Mouse (Mus musculus): Measurements from ENCODE around the gene Phf14.

Phf14 gene

GRCm38 (mm10) chr6:12020738-12021137 is 113.1 kb downstream of the Phf14 start:
- DNase-seq (ENCODE audit: extremely low spot score, low spot score) = no peak

DNA sequence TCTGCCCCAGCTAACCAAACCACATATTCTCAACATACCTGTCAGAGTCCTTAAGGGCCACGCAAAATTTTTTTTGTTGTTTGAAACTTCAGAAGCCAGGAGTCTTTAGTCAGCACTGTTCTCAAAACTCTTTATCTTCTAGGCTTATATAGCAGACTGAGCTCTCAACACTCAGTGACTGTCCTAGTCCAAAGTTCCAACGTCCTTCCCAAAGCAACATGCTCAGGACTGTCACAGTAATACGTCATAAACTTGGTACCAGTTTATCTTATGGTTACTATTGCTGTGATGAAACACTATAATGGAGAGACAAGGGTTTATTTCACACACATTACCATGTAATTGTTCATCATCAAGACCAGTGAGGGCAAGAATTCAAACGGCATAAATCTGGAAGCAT is 113.9 kb downstream of the Phf14 start:
- DNase-seq (ENCODE audit: extremely low spot score, low spot score) = no peak

- DNase-seq (ENCODE audit: extremely low spot score, low spot score) = no peak
Measured at GRCm38 (mm10) chr6:12023395-12023794, 115.8 kb downstream of the Phf14 start.

- DNase-seq (ENCODE audit: extremely low spot score, low spot score) = no peak
Measured at GRCm38 (mm10) chr6:12026804-12027537, 119.4 kb downstream of the Phf14 start.

GRCm38 (mm10) chr6:12034561-12034960 is 127.0 kb downstream of the Phf14 start:
- DNase-seq (ENCODE audit: extremely low spot score, low spot score) = no peak

DNA sequence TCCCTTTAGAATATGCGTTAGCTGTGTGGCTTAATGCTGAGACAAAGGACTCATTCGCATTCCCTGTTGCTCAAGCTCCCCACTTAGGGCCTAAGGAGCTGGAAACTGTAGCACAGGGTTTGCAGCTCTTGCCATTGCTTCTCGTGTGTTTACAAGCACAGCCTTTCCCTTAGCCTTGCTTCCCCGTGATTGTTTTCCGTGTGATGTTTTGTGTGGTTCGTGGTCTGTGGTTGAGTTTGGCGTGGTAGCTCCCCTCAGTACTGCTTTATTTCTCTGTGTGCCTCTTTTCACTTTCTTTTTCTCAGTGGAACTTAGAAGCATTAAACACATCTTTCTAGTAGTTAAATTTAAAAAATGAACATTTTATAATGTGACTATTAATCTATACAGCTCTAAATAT is 130.7 kb downstream of the Phf14 start:
- DNase-seq (ENCODE audit: extremely low spot score, low spot score) = no peak

DNA sequence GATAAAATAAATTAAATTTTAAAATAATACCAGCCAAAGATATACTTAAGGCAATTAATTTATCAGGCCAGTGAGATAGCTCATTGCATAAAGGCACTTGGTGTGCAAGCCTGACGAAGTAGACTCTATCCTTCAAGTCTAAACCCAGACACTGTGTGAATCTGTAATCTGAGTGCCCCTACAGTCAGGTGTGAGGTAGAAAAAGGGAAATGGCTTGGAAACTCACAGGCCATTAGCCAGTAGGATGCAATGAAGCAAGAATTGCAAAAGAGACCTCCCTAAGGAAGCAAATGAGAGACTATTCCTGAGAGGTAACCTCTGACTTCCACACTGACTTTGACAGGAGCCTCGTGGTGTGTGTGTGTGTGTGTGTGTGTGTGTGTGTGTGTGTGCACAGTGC is 145.3 kb downstream of the Phf14 start:
- DNase-seq (ENCODE audit: extremely low spot score, low spot score) = no peak

DNA sequence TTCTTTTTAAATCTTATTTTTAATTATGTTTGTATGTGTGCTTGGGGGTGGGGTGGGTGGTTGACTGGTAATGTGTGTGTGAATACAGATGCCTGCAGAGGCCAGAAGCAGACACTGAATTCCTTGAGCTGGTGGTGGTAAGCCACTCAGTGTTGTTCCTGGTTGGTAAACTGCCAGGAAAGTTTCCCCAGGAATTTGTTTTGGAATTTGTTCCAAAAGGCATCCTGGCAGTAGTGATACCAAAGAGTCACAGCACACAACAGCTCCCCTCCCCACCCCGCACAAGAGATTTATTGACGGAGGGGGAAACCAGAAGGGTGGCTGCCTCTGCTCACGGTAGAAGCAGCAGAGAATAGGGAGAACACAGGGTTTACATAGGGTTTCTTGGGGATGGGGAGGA is 146.5 kb downstream of the Phf14 start:
- no peak for DNase-seq (ENCODE audit: extremely low spot score, low spot score)

GRCm38 (mm10) chr6:12058717-12059116 is 151.1 kb downstream of the Phf14 start:
- DNase-seq (ENCODE audit: extremely low spot score, low spot score) = no peak

DNA sequence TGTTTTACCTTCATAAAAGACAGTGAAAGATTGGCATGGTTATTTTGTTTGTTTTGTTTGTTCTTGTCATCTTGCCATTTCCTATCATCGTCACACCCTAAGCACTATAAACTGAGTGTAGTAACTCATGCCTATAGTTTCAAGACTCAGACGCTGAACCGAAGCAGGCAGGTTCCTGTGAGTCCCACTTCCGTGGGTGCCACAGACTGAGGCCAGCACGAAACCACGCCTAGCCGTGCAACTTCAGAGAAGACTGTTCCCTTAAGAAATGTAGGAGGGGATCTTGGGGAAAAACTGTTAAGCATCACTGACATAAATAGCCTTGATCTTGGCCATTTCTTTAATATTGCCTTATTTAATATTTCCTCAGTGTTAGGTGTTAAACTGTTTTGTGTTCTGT is 152.4 kb downstream of the Phf14 start:
- no peak for DNase-seq (ENCODE audit: extremely low spot score, low spot score)

- no peak for DNase-seq (ENCODE audit: extremely low spot score, low spot score)
Measured at GRCm38 (mm10) chr6:12060452-12061140, 153.0 kb downstream of the Phf14 start.

GRCm38 (mm10) chr6:12067956-12068355 is 160.3 kb downstream of the Phf14 start:
- no peak for DNase-seq (ENCODE audit: extremely low spot score, low spot score)

GRCm38 (mm10) chr6:12069357-12069756 is 161.7 kb downstream of the Phf14 start:
- no peak for DNase-seq (ENCODE audit: extremely low spot score, low spot score)

GRCm38 (mm10) chr6:12074599-12074998 is 167.0 kb downstream of the Phf14 start:
- no peak for DNase-seq (ENCODE audit: extremely low spot score, low spot score)

DNA sequence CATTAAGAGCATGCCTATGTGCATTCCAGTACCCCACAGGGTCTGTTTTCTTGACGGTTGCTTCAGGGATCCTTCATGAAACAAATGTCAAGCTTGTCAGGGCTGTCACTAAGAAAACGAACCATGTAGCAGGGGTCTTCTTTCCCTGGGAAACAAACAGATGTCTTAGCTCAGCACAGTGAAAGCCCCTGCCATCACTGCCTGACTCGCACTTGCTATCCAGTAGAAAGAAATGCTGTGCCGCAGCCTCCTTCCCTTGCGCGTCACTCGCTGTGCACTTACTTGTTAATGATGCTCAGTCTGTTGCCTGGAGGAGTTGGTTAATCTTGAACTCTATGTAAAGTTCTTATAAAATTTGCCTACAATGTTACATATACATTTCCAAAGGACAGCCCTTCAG is 169.7 kb downstream of the Phf14 start:
- no peak for DNase-seq (ENCODE audit: extremely low spot score, low spot score)

DNA sequence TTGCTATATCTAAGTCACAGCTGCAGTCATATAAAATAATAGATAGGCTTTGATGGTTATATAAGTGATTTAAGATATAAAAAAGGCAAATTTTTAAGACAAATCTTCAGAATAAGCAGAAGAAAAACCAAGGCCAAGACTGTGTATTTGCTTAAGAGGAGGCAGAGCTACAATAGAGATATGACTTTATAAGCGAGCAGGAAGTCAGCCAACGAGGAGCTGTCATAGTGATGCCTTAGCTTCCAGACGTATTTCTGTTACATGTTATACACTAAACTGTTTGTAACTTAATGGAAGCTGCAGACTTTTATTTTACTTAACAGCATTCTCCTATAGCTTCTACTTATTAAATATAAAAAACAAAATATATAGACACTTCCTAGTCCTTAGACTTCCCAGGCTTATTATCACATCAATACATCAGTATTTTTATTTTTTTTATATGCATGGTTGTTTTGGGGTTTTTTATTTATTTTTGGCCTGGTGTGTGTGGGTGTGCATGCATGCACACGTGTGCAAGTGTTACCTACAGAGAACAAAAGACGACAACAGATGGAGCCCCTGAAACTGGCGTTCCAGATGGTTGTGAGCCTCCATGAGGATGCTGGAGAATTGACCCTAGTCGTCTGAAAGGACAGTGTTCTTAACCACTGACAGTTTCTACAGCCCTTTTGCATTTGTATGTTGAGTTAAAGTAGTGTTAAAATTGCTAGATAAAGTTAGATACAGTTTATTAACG is 170.4 kb downstream of the Phf14 start:
- no peak for DNase-seq (ENCODE audit: extremely low spot score, low spot score)

DNA sequence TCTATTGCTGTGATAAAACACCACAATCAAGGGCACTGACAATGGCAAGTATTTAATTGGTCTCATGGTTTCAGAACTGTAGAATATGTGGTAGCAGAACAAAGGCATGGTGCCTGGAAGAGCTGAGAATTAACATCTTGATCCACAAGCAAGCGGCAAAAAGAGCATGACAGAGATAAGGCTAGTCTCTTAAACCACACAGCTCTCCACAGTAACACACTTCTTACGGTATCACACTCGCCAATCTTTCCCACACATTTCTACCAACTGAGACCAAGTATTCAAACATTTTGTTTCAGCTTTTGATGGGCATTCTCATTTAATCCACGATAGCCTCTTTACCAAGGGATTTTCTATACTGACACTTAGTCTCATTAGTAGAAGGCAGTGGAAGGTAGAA is 171.7 kb downstream of the Phf14 start:
- DNase-seq (ENCODE audit: extremely low spot score, low spot score) = no peak

- DNase-seq (ENCODE audit: extremely low spot score, low spot score) = no peak
Measured at GRCm38 (mm10) chr6:12080423-12080822, 172.8 kb downstream of the Phf14 start.

DNA sequence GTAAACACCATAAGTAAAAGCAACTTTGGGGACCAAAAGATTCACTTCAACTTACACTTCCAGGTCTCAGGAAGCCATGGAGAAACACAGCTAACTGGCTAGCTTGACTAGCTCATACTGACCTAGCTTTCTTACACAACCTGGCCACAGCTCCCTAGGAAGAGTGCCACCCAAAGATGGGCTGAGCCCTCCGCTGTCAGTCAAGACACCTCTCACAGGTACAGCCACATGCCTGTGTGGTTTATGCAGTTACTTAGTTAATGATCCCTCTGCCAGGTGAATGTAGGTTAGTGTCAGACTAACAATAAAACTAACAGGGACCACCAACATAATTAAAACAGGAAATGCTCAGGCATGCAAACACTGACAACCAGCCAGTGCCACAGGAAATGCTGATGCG is 174.1 kb downstream of the Phf14 start:
- DNase-seq (ENCODE audit: extremely low spot score, low spot score) = no peak

DNA sequence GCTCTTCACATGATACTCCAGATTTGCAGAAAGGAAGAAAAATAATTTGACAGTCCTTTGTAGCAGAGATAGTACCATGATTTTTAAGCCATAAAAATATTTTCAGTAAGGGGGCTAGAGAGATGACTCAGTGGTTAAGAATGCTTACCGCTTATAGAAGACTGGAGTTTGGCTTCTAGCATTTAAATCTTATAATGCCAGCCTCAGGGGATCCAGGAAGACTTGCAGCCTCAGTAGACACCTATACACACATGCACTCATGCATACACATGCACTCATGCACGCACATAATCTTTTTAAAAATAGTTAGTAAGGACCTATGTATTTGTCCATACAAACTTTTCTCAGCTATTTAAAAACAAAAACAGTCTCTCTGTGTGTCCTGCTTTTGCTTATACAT is 174.5 kb downstream of the Phf14 start:
- DNase-seq (ENCODE audit: extremely low spot score, low spot score) = no peak

DNA sequence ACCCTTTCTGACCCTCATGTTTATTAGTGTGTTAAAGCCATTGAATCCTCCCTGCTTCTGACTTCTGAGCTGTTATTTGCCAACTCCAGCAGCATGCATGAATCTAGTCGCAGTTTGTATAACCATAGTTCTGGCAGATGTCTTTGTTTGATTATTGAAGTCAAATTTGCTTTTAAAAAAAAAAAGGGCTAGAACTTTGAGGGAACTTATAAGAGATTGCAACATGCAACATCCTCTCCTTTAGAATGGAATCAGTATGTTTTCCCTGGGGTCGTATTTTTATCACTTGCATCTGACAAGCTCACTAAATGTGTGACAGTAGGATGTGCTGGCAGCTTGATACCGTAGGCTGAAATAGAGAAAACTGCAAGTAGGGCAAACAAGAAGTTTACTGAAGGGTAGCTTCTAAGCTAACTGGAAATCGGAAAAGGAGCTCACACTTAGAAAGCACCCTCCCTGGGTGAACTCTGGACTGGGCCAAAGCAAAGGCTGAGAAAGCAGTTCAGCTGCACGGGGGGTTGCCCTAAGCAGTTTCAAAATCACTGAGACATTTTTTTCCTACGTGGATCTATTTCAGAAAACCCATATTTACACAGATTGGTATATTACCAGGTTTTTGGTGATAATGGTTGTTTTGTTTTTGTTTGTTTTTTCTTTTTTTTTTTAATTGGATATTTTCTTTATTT is 175.1 kb downstream of the Phf14 start:
- no peak for DNase-seq (ENCODE audit: extremely low spot score, low spot score)

DNA sequence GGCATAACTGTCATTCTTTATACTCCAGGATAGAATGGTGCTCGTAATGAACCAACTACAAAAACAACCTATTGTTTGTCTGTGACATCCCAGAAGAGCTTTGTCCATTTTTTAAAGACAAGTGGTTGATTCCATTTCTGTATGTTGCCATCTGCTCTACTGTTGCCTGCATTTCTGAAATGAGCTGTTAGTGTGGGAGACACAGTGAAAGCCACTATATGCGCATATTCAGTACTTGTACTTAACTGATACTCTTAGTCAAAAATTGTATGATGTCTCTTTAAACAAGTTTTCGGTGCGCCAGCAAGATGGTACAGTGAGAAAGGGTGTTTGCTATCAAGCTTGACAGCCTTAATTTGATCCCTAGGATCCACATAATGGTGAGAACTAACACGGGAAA is 177.1 kb downstream of the Phf14 start:
- DNase-seq (ENCODE audit: extremely low spot score, low spot score) = no peak
